ENCODE assay signal across 20 mouse cellular contexts in genomic region chr16:91980482-91980881, GRCm38 (mm10).
DNase-seq lines count a peak whose midpoint lies in the region; TF ChIP-seq lines count a peak whose summit lies in the region.
"Had no signal": no experiment of that assay in that cellular context is flagged by ENCODE, and none has a peak within 500 bp of the region (broad histone marks: within the 10 kb centered on the region; RNA-seq: fewer than 3 reads in every experiment).

No protein-coding gene starts in this region.

- H3K9ac ChIP-seq in heart, adult 2 months (ENCODE audit: low read depth, low read length): no peak overlapping the region
- H3K9ac ChIP-seq: embryonic facial prominence, embryonic 13.5 days; forebrain, embryonic 12.5 days; intestine, embryonic 15.5 days had no signal

- H3K9me3 ChIP-seq in heart, embryonic 10.5 days: no peaks in the 10 kb centered on the region
- H3K9me3 ChIP-seq: embryonic facial prominence, embryonic 13.5 days; forebrain, embryonic 12.5 days; G1E; intestine, embryonic 15.5 days had no signal

- no peak for TF ChIP-seq EP300 in heart, adult 2 months (IDR thresholded peaks at IDR 0.05; ENCODE audit: insufficient read depth, low read depth, low read length)

- H3K79me2 ChIP-seq in heart, adult 2 months (replicated peaks; ENCODE audit: control insufficient read depth, insufficient read depth, low read length): no peaks in the 10 kb centered on the region

- TF ChIP-seq POLR2A in heart, adult 2 months (IDR thresholded peaks at IDR 0.05; ENCODE audit: insufficient read depth, low read depth, low read length): no peak
- TF ChIP-seq POLR2A in brain, embryonic 14.5 days (IDR thresholded peaks at IDR 0.05; ENCODE audit: borderline replicate concordance, extremely low read depth, insufficient read depth, insufficient read length, poor library complexity, severe bottlenecking): no peak

- no peak overlapping the region for H3K4me3 ChIP-seq in heart, embryonic 10.5 days
- H3K4me3 ChIP-seq in heart, adult 2 months: no peak overlapping the region
- H3K4me3 ChIP-seq: embryonic facial prominence, embryonic 13.5 days; forebrain, embryonic 12.5 days; gastrocnemius, adult 2 months; intestine, embryonic 15.5 days had no signal

- peak overlapping the region; percentile 74; the same call in 1 of the 2 replicates for H3K27ac ChIP-seq in heart, embryonic 10.5 days
- H3K27ac ChIP-seq in heart, adult 2 months: no peak overlapping the region
- H3K27ac ChIP-seq: embryonic facial prominence, embryonic 13.5 days; forebrain, embryonic 12.5 days; gastrocnemius, adult 2 months; intestine, embryonic 15.5 days had no signal

- H3K36me3 ChIP-seq in heart, embryonic 10.5 days: no peaks in the 10 kb centered on the region
- no peaks in the 10 kb centered on the region for H3K36me3 ChIP-seq in heart, adult 2 months (ENCODE audit: control insufficient read depth, insufficient read depth, low read length)
- H3K36me3 ChIP-seq: embryonic facial prominence, embryonic 13.5 days; forebrain, embryonic 12.5 days; G1E; intestine, embryonic 15.5 days had no signal

- TF ChIP-seq CTCF in heart, adult 2 months (IDR thresholded peaks at IDR 0.05): no peak
- TF ChIP-seq CTCF in brain, embryonic 14.5 days (IDR thresholded peaks at IDR 0.05; ENCODE audit: borderline replicate concordance, extremely low read depth, insufficient read depth, insufficient read length): no peak

- DNase-seq in cerebellum, adult 9-11 months: peak; percentile 14
- no peak for DNase-seq in cerebellum, postnatal 36 days
- no peak for DNase-seq in heart, embryonic 10.5 days (ENCODE audit: low spot score)
- DNase-seq in heart, adult 2 months: no peak
- peak; percentile 9 for DNase-seq in kidney, adult 18-20 months
- no peak for DNase-seq in kidney, postnatal 36 days
- peak; percentile 36 for DNase-seq in brain, embryonic 14.5 days (ENCODE audit: low read depth)
- DNase-seq: adrenal gland, adult 8-10 months; adrenal gland, postnatal 36 days; B cell, adult 2 months; cerebellum, adult 11-12 months; gastrocnemius, adult 2 months; gastrocnemius, postnatal 25 days; heart, postnatal 10 days; heart, postnatal 4 days; kidney, adult 2 months had no signal

- H3K4me1 ChIP-seq in heart, embryonic 10.5 days: peaks cover 30% of the 10 kb centered on the region
- H3K4me1 ChIP-seq in heart, adult 2 months (ENCODE audit: control insufficient read depth, insufficient read depth, low read length): no peaks in the 10 kb centered on the region
- H3K4me1 ChIP-seq: forebrain, embryonic 12.5 days had no signal

- H3K27me3 ChIP-seq in heart, embryonic 10.5 days (ENCODE audit: insufficient read depth, poor library complexity, severe bottlenecking): no peaks in the 10 kb centered on the region
- H3K27me3 ChIP-seq in heart, adult 2 months (ENCODE audit: control insufficient read depth, insufficient read depth, low read length): no peaks in the 10 kb centered on the region
- H3K27me3 ChIP-seq: embryonic facial prominence, embryonic 13.5 days; forebrain, embryonic 12.5 days; intestine, embryonic 15.5 days had no signal

- 86% methylated on average over 6 of the region's 6 CpGs for WGBS in heart, embryonic 10.5 days
- WGBS in heart, adult 2 months: 88% methylated on average over 6 of the region's 6 CpGs

- intact Hi-C loops in heart, adult 2 months (cut with DNase I): no loop called here

Comparison
In these comparisons a context has a peak if more than half of its experiments do, and no peak if none do; other contexts are left out.
1. DNase-seq: peak in cerebellum, adult 9-11 months (single experiment), kidney, adult 18-20 months (single experiment) and brain, embryonic 14.5 days (single experiment); none in cerebellum, postnatal 36 days (0 of 2), heart, embryonic 10.5 days (single experiment), heart, adult 2 months (0 of 2) and kidney, postnatal 36 days (0 of 2).